Mouse (Mus musculus) limb, embryonic 11.5 days (tissue): ENCODE measurements around the gene Ccdc30. TPM values are rescaled to one million over a fixed set of nuclear protein-coding genes. Genes with fewer than 3 reads are reported as not detected.

Experiments used
- ATAC-seq: fragments of 200-750 bp; cut with Nextera tagmentation; 2 replicates; pipeline ENCODE4 v1.8.0; 2017; ENCODE audit warnings: low read depth; ENCODE audit not compliant: insufficient number of reproducible peaks, low FRiP score, low TSS enrichment
- DNase-seq: peaks from one replicate; pipeline ENCODE4 v3.0.0-alpha.2; 2015; ENCODE audit warnings: low spot score
- H3K27ac ChIP-seq: fragments of 300-500 bp; sonication (generic); replicated peaks from 2 replicates; pipeline ENCODE4 v1.5.1; 2014; ENCODE audit warnings: low read depth, mild to moderate bottlenecking, low read length
- H3K27me3 ChIP-seq: fragments of 300-500 bp; sonication (generic); 2 replicates; pipeline ENCODE4 v1.6.1; 2014; ENCODE audit warnings: mild to moderate bottlenecking, low read length, mixed read lengths; ENCODE audit not compliant: control insufficient read depth, insufficient read depth
- H3K36me3 ChIP-seq: fragments of 300-500 bp; sonication (generic); 2 replicates; pipeline ENCODE4 v1.6.1; 2014; ENCODE audit warnings: mild to moderate bottlenecking, low read length, moderate library complexity, mixed read lengths; ENCODE audit not compliant: control insufficient read depth, insufficient read depth
- H3K4me1 ChIP-seq: fragments of 300-500 bp; sonication (generic); 2 replicates; pipeline ENCODE4 v1.6.1; 2014; ENCODE audit warnings: low read length, mixed read lengths; ENCODE audit not compliant: control insufficient read depth, insufficient read depth
- H3K4me2 ChIP-seq: fragments of 300-500 bp; sonication (generic); 2 replicates; pipeline ENCODE4 v1.6.1; 2014; ENCODE audit warnings: low read depth, mild to moderate bottlenecking, moderate library complexity; ENCODE audit not compliant: severe bottlenecking
- H3K4me3 ChIP-seq: fragments of 300-500 bp; sonication (generic); 2 replicates; pipeline ENCODE4 v1.5.1; 2014; ENCODE audit warnings: low read depth, low read length
- H3K9ac ChIP-seq: fragments of 300-500 bp; sonication (generic); 2 replicates; pipeline ENCODE4 v1.6.1; 2014; ENCODE audit warnings: mild to moderate bottlenecking, low read length
- H3K9me3 ChIP-seq: fragments of 300-500 bp; sonication (generic); 2 replicates; pipeline ENCODE4 v1.6.1; 2016; ENCODE audit warnings: low read length; ENCODE audit not compliant: control insufficient read depth
- WGBS: fragments of 180-500 bp; shearing (Covaris S2); extraction: QIAGEN DNeasy Blood & Tissue Kit; methylation state at CpG from one replicate; pipeline ENCODE4 v1.1.7; 2014; 5-methylcytosine and 5-hydroxymethylcytosine counted together
- polyA plus RNA-seq: library from polyadenylated mRNA; unstranded; fragments of >200 nt; fragmentation: Nextera tagmentation; extraction: Ambion mirVana; gene quantifications from 2 replicates; pipeline ENCODE4 v1.2.1, GENCODE M21; 2014

Gene Ccdc30
- polyA plus RNA-seq, 1 experiment from 2014 or later = 7.3 TPM

GRCm38 (mm10) chr4:119274627-119275026 lies 140.7 kb downstream of the Ccdc30 start:
- ATAC-seq = no peak
- Histone ChIP-seq H3K36me3 (peaks cover 26% of the 10 kb centered on the region), H3K4me3 (no peak overlapping the region), H3K4me1 (no peaks in the 10 kb centered on the region), H3K4me2 (no peak overlapping the region), H3K27ac (no peak overlapping the region), H3K9me3 (no peaks in the 10 kb centered on the region), H3K27me3 (no peaks in the 10 kb centered on the region), H3K9ac (no peak overlapping the region)
- DNase-seq = no peak
- WGBS = 73% methylated on average over 1 of the region's 1 CpGs

Other genes with a start within 250 kb of the Ccdc30 start
- 10.0 and 13.7 TPM in 2 replicates for gene Zfp691, start 241.3 kb downstream of the Ccdc30 start, polyA plus RNA-seq
- 6.9 and 8.7 TPM in 2 replicates for gene Ermap, start 225.5 kb downstream of the Ccdc30 start, polyA plus RNA-seq
- gene Svbp, start 220.2 kb downstream of the Ccdc30 start, polyA plus RNA-seq = 150 and 164 TPM in 2 replicates
- not detected in 2 replicates for gene Tmem269, start 197.3 kb downstream of the Ccdc30 start, polyA plus RNA-seq
- 37.0 and 44.7 TPM in 2 replicates for gene AU022252, start 182.8 kb downstream of the Ccdc30 start, polyA plus RNA-seq
- 21.9 and 24.1 TPM in 2 replicates for gene P3h1, start 182.6 kb downstream of the Ccdc30 start, polyA plus RNA-seq
- 0.05 TPM in 1 of 2 replicates, not detected in the other for gene Cldn19, start 160.1 kb downstream of the Ccdc30 start, polyA plus RNA-seq
- gene Ybx1, start 120.9 kb downstream of the Ccdc30 start, polyA plus RNA-seq = 1,145 and 1,200 TPM in 2 replicates
- gene Ppih, start 95.0 kb downstream of the Ccdc30 start, polyA plus RNA-seq = 162 and 170 TPM in 2 replicates
- gene Ppcs, start 6.9 kb upstream of the Ccdc30 start, polyA plus RNA-seq = 35.7 and 38.7 TPM in 2 replicates
- gene Zmynd12, start 7.3 kb upstream of the Ccdc30 start, polyA plus RNA-seq = 0.34 and 0.36 TPM in 2 replicates
- 0.67 and 1.2 TPM in 2 replicates for gene Rimkla, start 77.1 kb upstream of the Ccdc30 start, polyA plus RNA-seq
- 26.7 and 29.9 TPM in 2 replicates for gene Foxj3, start 121.5 kb upstream of the Ccdc30 start, polyA plus RNA-seq
- 2.3 and 3.4 TPM in 2 replicates for gene Frg2f1, start 124.0 kb upstream of the Ccdc30 start, polyA plus RNA-seq
- not detected in 2 replicates for gene Guca2a, start 222.2 kb upstream of the Ccdc30 start, polyA plus RNA-seq
- gene Guca2b, start 243.4 kb upstream of the Ccdc30 start, polyA plus RNA-seq = not detected in 2 replicates